Mouse (Mus musculus): ENCODE data around the gene Psg29.

Gene Psg29

GRCm38 (mm10) chr7:17203177-17203576 is at the start of gene Psg29:
Psg29 (plus strand) TSS chr7:17203477.
- in situ Hi-C loops (cut with MboI, MseI): no loop called here

- in situ Hi-C loops (cut with MboI, MseI): no loop called here
Observed at GRCm38 (mm10) chr7:17155634-17156033, 47.6 kb upstream of the Psg29 start.

- in situ Hi-C loops (cut with MboI, MseI): no loop called here
Observed at GRCm38 (mm10) chr7:17156885-17157677, 46.2 kb upstream of the Psg29 start.

- in situ Hi-C loops (cut with MboI, MseI): no loop called here
Observed at GRCm38 (mm10) chr7:17159011-17159410, 44.3 kb upstream of the Psg29 start.

GRCm38 (mm10) chr7:17171827-17172226 is 31.4 kb upstream of the Psg29 start:
- in situ Hi-C loops (cut with MboI, MseI): no loop called here

- in situ Hi-C loops (cut with MboI, MseI): no loop called here
Observed at GRCm38 (mm10) chr7:17205530-17206184, 2.4 kb downstream of the Psg29 start.

Data from T-helper 2 cell (primary cell).